Mouse (Mus musculus): ENCODE data around the gene Cdk2ap2.

- peak; percentile 96 for TF ChIP-seq CHD2 (IDR thresholded peaks at IDR 0.05; ENCODE audit: low read depth, low read length)
- TF ChIP-seq ZNF384 (IDR thresholded peaks at IDR 0.05; ENCODE audit: low read depth, low read length): no peak
- TF ChIP-seq MAFK (IDR thresholded peaks at IDR 0.05; ENCODE audit: insufficient read depth, low read depth, low read length): no peak
Observed at GRCm38 (mm10) chr19:4096642-4097440, at the start of gene Cdk2ap2.

Data from ES-E14 (cell line).